Mouse (Mus musculus) heart, postnatal 0 days (tissue): ENCODE data around the gene Wnk3.

Experiments used
- CTCF ChIP-seq: IDR thresholded peaks from 2 replicates; pipeline ENCODE4 v1.5.1; 2016; ENCODE audit warnings: antibody characterized with exemption, control low read depth, low read depth
- EP300 ChIP-seq: IDR thresholded peaks from 2 replicates; pipeline ENCODE4 v1.6.1; 2016; ENCODE audit warnings: antibody characterized with exemption, low read depth

DNA sequence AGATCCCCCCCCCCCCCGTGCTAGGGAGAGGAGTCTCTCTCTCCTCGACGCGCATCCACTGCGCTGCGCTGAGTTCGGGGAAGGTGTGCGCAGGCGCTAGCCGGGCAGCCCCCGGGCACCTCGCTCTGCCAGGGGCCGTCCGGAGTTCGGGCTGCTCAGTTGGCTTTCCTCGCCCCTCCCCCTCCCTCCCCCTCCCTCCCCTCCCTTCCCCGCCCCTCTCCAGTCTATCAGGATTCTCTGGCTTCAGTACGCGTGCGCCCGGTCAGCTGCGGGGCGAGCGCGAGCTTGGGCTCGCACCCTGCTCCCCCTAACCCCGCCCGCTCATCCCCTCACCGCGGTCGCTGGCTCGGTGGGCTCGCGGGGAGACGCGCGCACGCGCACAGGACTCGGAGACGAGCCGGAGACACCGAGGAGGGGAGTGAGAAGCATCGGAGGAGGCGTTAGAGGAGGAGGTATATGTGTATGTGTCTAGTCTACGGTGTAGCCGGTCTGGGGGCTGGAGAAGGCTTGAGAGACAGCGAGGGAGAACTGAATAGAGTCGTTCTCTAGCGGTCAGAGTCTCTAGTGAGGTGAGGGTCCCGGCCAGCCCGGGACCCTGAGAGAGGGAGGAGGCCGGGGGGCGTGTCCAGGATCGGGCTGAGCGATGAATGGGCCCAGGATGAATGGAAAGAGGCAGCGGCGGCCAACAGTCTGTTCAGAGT is 28.5 kb upstream of the Wnk3 start:
- TF ChIP-seq CTCF (no peak), EP300 (no peak)
